ENCODE assay signal across 14 mouse cellular contexts in genomic region chr12:103673179-103673578, GRCm38 (mm10). TPM values are rescaled to one million over a fixed set of nuclear protein-coding genes. Genes with fewer than 3 reads are reported as not detected.
DNase-seq lines count a peak whose midpoint lies in the region; ATAC-seq and TF ChIP-seq lines count a peak whose summit lies in the region.
"Had no signal": no experiment of that assay in that cellular context is flagged by ENCODE, and none has a peak within 500 bp of the region (broad histone marks: within the 10 kb centered on the region; RNA-seq: fewer than 3 reads in every experiment).

No protein-coding gene starts in this region.

- 48% methylated on average over 2 of the region's 2 CpGs for WGBS in limb, embryonic 14.5 days
- WGBS in limb, embryonic 10.5 days: 90% methylated on average over 2 of the region's 2 CpGs

- no peak overlapping the region for H3K4me3 ChIP-seq in limb, embryonic 14.5 days (replicated peaks; ENCODE audit: low read length)
- no peak overlapping the region for H3K4me3 ChIP-seq in limb, embryonic 10.5 days
- H3K4me3 ChIP-seq: forebrain, embryonic 15.5 days; left cerebral cortex, adult 2 months had no signal

- intact Hi-C loops in heart, postnatal 36 days (cut with DNase I): no loop called here

- H3K9ac ChIP-seq in limb, embryonic 14.5 days (ENCODE audit: low read depth, low read length, severe bottlenecking): no peak overlapping the region
- H3K9ac ChIP-seq: forebrain, embryonic 15.5 days had no signal

- ATAC-seq in limb, embryonic 14.5 days (ENCODE audit: low FRiP score, low read depth): no peak
- ATAC-seq: forebrain, embryonic 15.5 days had no signal

- no peaks in the 10 kb centered on the region for H3K9me3 ChIP-seq in limb, embryonic 14.5 days (ENCODE audit: control insufficient read depth, low read length)
- no peaks in the 10 kb centered on the region for H3K9me3 ChIP-seq in limb, embryonic 10.5 days (replicated peaks)
- H3K9me3 ChIP-seq: forebrain, embryonic 15.5 days had no signal

- H3K27ac ChIP-seq in limb, embryonic 14.5 days (replicated peaks; ENCODE audit: low read depth, low read length): no peak overlapping the region
- no peak overlapping the region for H3K27ac ChIP-seq in limb, embryonic 10.5 days
- H3K27ac ChIP-seq: forebrain, embryonic 15.5 days; left cerebral cortex, adult 2 months; macrophage had no signal

- no peak for TF ChIP-seq POLR2A in limb, embryonic 14.5 days (IDR thresholded peaks at IDR 0.05; ENCODE audit: borderline replicate concordance, extremely low read depth, insufficient read depth, insufficient read length)

- no peaks in the 10 kb centered on the region for H3K4me1 ChIP-seq in limb, embryonic 14.5 days (ENCODE audit: control insufficient read depth, insufficient read depth, low read length)
- H3K4me1 ChIP-seq in limb, embryonic 10.5 days: no peaks in the 10 kb centered on the region
- H3K4me1 ChIP-seq: forebrain, embryonic 15.5 days had no signal

- no peak overlapping the region for H3K4me2 ChIP-seq in limb, embryonic 14.5 days (replicated peaks; ENCODE audit: low read depth, low read length, severe bottlenecking)
- H3K4me2 ChIP-seq: forebrain, embryonic 15.5 days had no signal

- H3K27me3 ChIP-seq in limb, embryonic 14.5 days (ENCODE audit: control insufficient read depth, insufficient read depth, low read length): no peaks in the 10 kb centered on the region
- no peaks in the 10 kb centered on the region for H3K27me3 ChIP-seq in limb, embryonic 10.5 days (ENCODE audit: low read depth, poor library complexity, severe bottlenecking)
- H3K27me3 ChIP-seq: forebrain, embryonic 15.5 days had no signal

- no peaks in the 10 kb centered on the region for H3K36me3 ChIP-seq in limb, embryonic 14.5 days (ENCODE audit: control insufficient read depth, insufficient read depth, low read length)
- H3K36me3 ChIP-seq in limb, embryonic 10.5 days: no peaks in the 10 kb centered on the region
- H3K36me3 ChIP-seq: forebrain, embryonic 15.5 days had no signal

- DNase-seq in limb, embryonic 14.5 days (ENCODE audit: low spot score): peak; percentile 75
- DNase-seq in limb, embryonic 10.5 days (ENCODE audit: low spot score): no peak
- DNase-seq in fibroblast of lung, adult 2 months (ENCODE audit: low read depth): peak; percentile 74
- DNase-seq in heart, postnatal 36 days: peak; percentile 23 to 34
- peak; percentile 5 for DNase-seq in ovary, postnatal 10 days (ENCODE audit: low spot score)
- DNase-seq in layer of hippocampus, postnatal 10 days (ENCODE audit: low spot score in 2 of 2): no peak
- no peak for DNase-seq in thymus, postnatal 36 days
- DNase-seq: kidney, adult 8-10 months; thymus, adult 18-20 months had no signal

RNA-seq across cellular contexts. Expression of gene Serpina16, which starts 2.8 kb away (rescaled TPM):
- polyA plus RNA-seq in limb, embryonic 14.5 days (2012; rRNA removed): not detected in 2 replicates
- polyA plus RNA-seq in limb, embryonic 14.5 days (2014; fragmentation: Nextera tagmentation; extraction: Ambion mirVana): not detected in 2 replicates
- not detected in 2 replicates for polyA plus RNA-seq in limb, embryonic 10.5 days (2016; fragmentation: Nextera tagmentation; extraction: Ambion mirVana)
- not detected for total RNA-seq in heart, postnatal 36 days (2021)
- total RNA-seq in layer of hippocampus, postnatal 10 days (2021): not detected
- total RNA-seq: ES-E14; left cerebral cortex, adult 2 months had no signal
- polyA plus RNA-seq: forebrain, embryonic 15.5 days; heart, embryonic 14.5 days; macrophage had no signal

RNA-seq across cellular contexts. Expression of gene Serpina6, which starts 16.2 kb away (rescaled TPM):
- 0.04 and 0.34 TPM in 2 replicates for polyA plus RNA-seq in limb, embryonic 14.5 days (2012; rRNA removed)
- polyA plus RNA-seq in limb, embryonic 14.5 days (2014; fragmentation: Nextera tagmentation; extraction: Ambion mirVana): not detected in 2 replicates
- 0.09 TPM in 1 of 2 replicates, not detected in the other for polyA plus RNA-seq in limb, embryonic 10.5 days (2016; fragmentation: Nextera tagmentation; extraction: Ambion mirVana)
- not detected for total RNA-seq in heart, postnatal 36 days (2021)
- not detected for total RNA-seq in layer of hippocampus, postnatal 10 days (2021)
- total RNA-seq: ES-E14; left cerebral cortex, adult 2 months had no signal
- polyA plus RNA-seq: forebrain, embryonic 15.5 days; macrophage had no signal

RNA-seq across cellular contexts. Expression of gene Serpina1f, which starts 22.1 kb away (rescaled TPM):
- 0.05 TPM in 1 of 2 replicates, not detected in the other for polyA plus RNA-seq in limb, embryonic 14.5 days (2012; rRNA removed)
- polyA plus RNA-seq in limb, embryonic 14.5 days (2014; fragmentation: Nextera tagmentation; extraction: Ambion mirVana): not detected in 2 replicates
- polyA plus RNA-seq in limb, embryonic 10.5 days (2016; fragmentation: Nextera tagmentation; extraction: Ambion mirVana): not detected in 2 replicates
- total RNA-seq in heart, postnatal 36 days (2021): not detected
- not detected for total RNA-seq in layer of hippocampus, postnatal 10 days (2021)
- total RNA-seq: ES-E14; left cerebral cortex, adult 2 months had no signal
- polyA plus RNA-seq: forebrain, embryonic 15.5 days; heart, embryonic 14.5 days; macrophage had no signal

RNA-seq across cellular contexts. Expression of gene Serpina10, which starts 41.9 kb away (rescaled TPM):
- 0.01 TPM in 1 of 2 replicates, not detected in the other for polyA plus RNA-seq in limb, embryonic 14.5 days (2012; rRNA removed)
- polyA plus RNA-seq in limb, embryonic 14.5 days (2014; fragmentation: Nextera tagmentation; extraction: Ambion mirVana): not detected in 2 replicates
- polyA plus RNA-seq in limb, embryonic 10.5 days (2016; fragmentation: Nextera tagmentation; extraction: Ambion mirVana): not detected in 2 replicates
- total RNA-seq in heart, postnatal 36 days (2021): not detected
- not detected for total RNA-seq in layer of hippocampus, postnatal 10 days (2021)
- total RNA-seq: ES-E14; left cerebral cortex, adult 2 months had no signal
- polyA plus RNA-seq: heart, embryonic 14.5 days; macrophage had no signal

Comparison
In these comparisons a context has a peak if more than half of its experiments do, and no peak if none do; other contexts are left out.
1. DNase-seq: peak in limb, embryonic 14.5 days (single experiment), fibroblast of lung, adult 2 months (single experiment), heart, postnatal 36 days (2 of 2) and ovary, postnatal 10 days (single experiment); none in limb, embryonic 10.5 days (single experiment), layer of hippocampus, postnatal 10 days (0 of 2) and thymus, postnatal 36 days (0 of 2).